Mouse (Mus musculus): ENCODE data around the gene Plaa. TPM values are rescaled to one million over a fixed set of nuclear protein-coding genes. Genes with fewer than 3 reads are reported as not detected.

Plaa gene
- 10 to 100 TPM; 71.3 to 96.8 TPM for polyA plus RNA-seq (2017; shearing (Covaris generic))

DNA sequence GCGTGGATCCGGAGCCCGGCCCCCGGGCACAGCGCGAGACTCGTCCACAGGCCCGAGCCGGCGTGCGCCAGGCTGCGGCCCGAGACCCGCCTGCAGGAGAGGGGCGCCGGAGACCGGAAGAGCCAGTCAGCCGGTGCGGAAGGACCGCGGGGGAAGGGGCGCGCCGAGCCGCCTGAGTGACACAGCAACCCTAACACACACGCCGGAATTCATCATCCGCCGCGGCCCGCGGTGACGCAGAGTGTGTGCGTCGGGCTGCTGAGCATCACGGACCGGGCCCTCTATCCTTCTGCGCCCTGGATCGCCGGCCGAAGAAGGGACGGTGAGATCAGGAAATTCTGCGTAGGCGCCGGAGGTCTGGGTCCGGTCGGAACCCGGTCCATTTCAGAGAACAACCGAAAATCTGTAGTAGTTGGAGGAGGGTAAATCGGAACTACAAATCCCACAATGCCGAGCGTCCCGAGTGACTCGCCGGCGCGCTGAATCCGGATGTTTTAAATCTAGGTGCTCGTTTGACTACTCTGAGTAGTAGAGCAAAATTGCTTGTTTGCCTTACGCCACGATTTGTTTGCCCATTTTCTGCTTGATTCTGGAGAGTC is at the start of gene Plaa:
Plaa (minus strand) TSS at position 214 of the 599 bp plus-strand sequence.

DNA sequence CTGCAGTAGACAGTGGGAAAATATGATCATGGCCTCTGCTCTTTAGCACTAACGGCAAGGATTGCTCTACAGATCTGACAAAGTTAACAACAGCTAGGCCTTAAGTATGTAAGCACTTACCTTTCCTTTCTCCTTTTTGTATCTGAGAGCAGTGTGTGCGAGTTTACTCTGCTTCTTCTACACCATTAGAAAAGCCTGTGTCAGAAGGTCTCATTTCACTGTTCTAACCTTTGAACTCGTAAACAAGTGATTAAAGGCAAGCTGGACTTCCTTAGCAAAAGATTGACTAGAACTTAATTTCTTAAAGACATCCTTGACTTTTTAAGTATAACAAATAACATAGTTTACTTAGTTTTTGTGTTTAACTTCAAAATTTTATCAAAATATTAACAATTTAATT is 46.9 kb upstream of the Plaa start, which contains the start of gene Lrrc19:
Lrrc19 (minus strand) TSS at position 225 of the 400 bp plus-strand sequence.

DNA sequence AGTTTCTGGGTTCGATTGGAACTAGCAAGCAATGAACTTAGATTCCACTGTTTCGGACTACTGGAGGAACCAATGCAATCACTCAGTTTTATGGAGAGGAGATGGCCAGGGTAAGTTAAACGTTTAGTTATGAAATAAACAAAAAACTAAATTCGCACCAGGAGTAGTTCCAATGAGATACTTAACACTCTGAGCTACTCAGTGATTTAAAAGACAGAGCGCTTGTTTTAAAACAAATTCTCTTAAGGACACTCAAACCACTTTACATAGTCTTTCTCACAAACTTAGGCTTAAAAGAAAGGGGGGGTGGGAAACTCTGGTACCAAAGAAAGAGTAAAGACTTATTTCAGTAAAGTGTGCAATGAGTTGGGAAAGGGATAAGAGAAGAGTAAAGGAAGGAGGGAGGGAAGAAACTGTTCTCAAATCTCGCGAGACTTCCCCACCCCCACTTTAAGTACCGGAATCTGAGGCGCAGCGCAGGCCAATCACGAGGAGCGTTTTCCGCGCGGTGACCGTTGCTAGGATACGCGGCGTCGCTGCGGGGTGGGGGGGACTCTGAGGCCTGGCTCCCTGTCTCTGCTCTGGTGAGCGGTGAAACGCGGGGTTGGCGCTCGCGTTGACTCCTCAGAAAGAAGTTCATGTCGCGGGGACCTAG is 11.1 kb upstream of the Plaa start, which contains the start of gene Ift74:
Ift74 (plus strand) TSS at position 520 of the 655 bp plus-strand sequence.

DNA sequence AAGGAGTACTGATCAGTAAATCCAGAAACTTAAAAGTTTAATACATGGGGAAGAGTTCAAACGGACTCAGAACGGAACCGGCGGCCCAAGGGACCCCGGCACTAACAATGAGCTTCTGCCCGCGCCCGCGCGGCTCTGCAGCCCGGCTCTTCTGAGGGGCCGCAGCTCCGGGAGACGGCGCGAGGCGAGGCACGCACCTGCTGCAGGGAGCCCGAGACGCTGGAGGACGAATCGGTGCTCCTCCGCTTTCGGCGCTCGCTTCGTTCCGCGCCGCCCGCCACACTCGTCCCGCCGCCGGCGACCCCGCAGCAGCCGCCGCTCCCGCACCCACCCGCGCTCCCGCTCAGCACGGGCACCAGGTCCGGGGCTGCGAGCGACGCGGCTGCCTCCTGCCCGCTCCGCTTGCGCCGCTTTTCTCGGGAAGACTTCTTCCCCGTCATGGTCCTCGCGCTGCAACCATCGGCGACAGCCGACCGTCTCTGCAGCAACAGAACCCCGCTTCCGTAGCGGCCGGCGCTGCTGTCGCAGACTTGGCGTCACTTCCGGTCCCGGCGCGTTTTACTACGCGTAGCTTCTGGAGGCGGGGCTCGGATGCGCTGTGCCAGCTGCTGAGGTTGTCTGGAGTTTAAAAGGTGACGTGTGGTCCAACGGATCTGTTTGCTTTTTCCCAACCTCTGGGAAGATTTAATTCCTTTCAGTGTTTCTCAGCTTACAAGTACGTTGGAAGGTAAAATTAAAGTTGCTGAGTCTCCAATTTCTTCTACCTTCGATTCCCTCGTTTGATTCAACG is 46.6 kb downstream of the Plaa start, which contains the start of the genes Gm10306 and Caap1:
Gm10306 (plus strand) TSS at position 282 of the 790 bp plus-strand sequence.
Caap1 (minus strand) TSS at position 532 of the 790 bp plus-strand sequence.

Other genes with a start within 250 kb of the Plaa start
- not detected for gene Gm10306, start 46.7 kb downstream of the Plaa start, polyA plus RNA-seq (2017; shearing (Covaris generic))
- 10 to 100 TPM; 21.3 to 28.4 TPM for gene Caap1, start 46.4 kb downstream of the Plaa start, polyA plus RNA-seq (2017; shearing (Covaris generic))
- gene Ift74, start 11.2 kb upstream of the Plaa start, polyA plus RNA-seq (2017; shearing (Covaris generic)), result 1 to 10 TPM; 2.5 to 2.6 TPM
- not detected for gene Lrrc19, start 46.9 kb upstream of the Plaa start, polyA plus RNA-seq (2017; shearing (Covaris generic))
- under 1 TPM in 1 of 2 experiments, not detected in 1; 0.04 TPM for gene Tek, start 136.0 kb upstream of the Plaa start, polyA plus RNA-seq (2017; shearing (Covaris generic))

All from activated CD4-positive, CD25-positive, alpha-beta regulatory T cell (primary cell).